Mouse (Mus musculus) midbrain, embryonic 16.5 days (tissue): ENCODE results near the gene Lamtor4. TPM values are rescaled to one million over a fixed set of nuclear protein-coding genes. Genes with fewer than 3 reads are reported as not detected.
A peak's percentile ranks its signal among the peaks of the same experiment; 100 is the strongest.

Source experiments
- ATAC-seq: fragments of 200-750 bp; cut with Nextera tagmentation; 2 replicates; pipeline ENCODE4 v1.8.0; 2017; ENCODE audit warnings: moderate TSS enrichment
- H3K27ac ChIP-seq: fragments of 300-500 bp; sonication (generic); 2 replicates; pipeline ENCODE4 v1.5.1; 2014; ENCODE audit warnings: mild to moderate bottlenecking, low read length, mixed read lengths
- H3K27me3 ChIP-seq: fragments of 300-500 bp; sonication (generic); 2 replicates; pipeline ENCODE4 v1.6.1; 2014; ENCODE audit warnings: low read depth, low read length, mixed read lengths; ENCODE audit not compliant: control insufficient read depth, insufficient read depth
- H3K36me3 ChIP-seq: fragments of 300-500 bp; sonication (generic); 2 replicates; pipeline ENCODE4 v1.6.1; 2014; ENCODE audit warnings: mild to moderate bottlenecking, low read length, moderate library complexity, mixed read lengths; ENCODE audit not compliant: control insufficient read depth, insufficient read depth
- H3K4me1 ChIP-seq: fragments of 300-500 bp; sonication (generic); 2 replicates; pipeline ENCODE4 v1.6.1; 2014; ENCODE audit warnings: mild to moderate bottlenecking, low read length, mixed read lengths; ENCODE audit not compliant: control insufficient read depth, insufficient read depth
- H3K4me2 ChIP-seq: fragments of 300-500 bp; sonication (generic); 2 replicates; pipeline ENCODE4 v1.6.1; 2014; ENCODE audit warnings: mild to moderate bottlenecking, low read length, mixed read lengths
- H3K4me3 ChIP-seq: fragments of 300-500 bp; sonication (generic); 2 replicates; pipeline ENCODE4 v1.5.1; 2014; ENCODE audit warnings: low read depth, mild to moderate bottlenecking, low read length, moderate library complexity, mixed read lengths
- H3K9ac ChIP-seq: fragments of 300-500 bp; sonication (generic); 2 replicates; pipeline ENCODE4 v1.6.1; 2014; ENCODE audit warnings: low read depth, low read length, mixed read lengths
- H3K9me3 ChIP-seq: fragments of 300-500 bp; sonication (generic); replicated peaks from 2 replicates; pipeline ENCODE4 v1.6.1; 2014; ENCODE audit warnings: mild to moderate bottlenecking, low read length, mixed read lengths; ENCODE audit not compliant: control insufficient read depth, poor library complexity, severe bottlenecking
- WGBS: fragments of 180-500 bp; shearing (Covaris S2); extraction: QIAGEN DNeasy Blood & Tissue Kit; methylation state at CpG from one replicate; pipeline ENCODE4 v1.1.7; 2014; 5-methylcytosine and 5-hydroxymethylcytosine counted together
- polyA plus RNA-seq: library from polyadenylated mRNA; unstranded; fragments of >200 nt; fragmentation: Nextera tagmentation; extraction: Ambion mirVana; gene quantifications from 2 replicates; pipeline ENCODE4 v1.2.1, GENCODE M21; 2015

Gene Lamtor4
- polyA plus RNA-seq, 1 experiment from 2014 or later = 101 TPM

GRCm38 (mm10) chr5:138256966-138257584 lies 1.8 kb downstream of the Lamtor4 start:
- Histone ChIP-seq H3K27ac (no peak overlapping the region), H3K9ac (no peak overlapping the region), H3K4me2 (no peak overlapping the region), H3K4me1 (peaks cover 15% of the 10 kb centered on the region), H3K9me3 (no peaks in the 10 kb centered on the region), H3K4me3 (no peak overlapping the region), H3K27me3 (no peaks in the 10 kb centered on the region), H3K36me3 (peaks cover 16% of the 10 kb centered on the region; the same call in 1 of the 2 replicates)
- no peak for ATAC-seq
- 92% methylated on average over 10 of the region's 10 CpGs for WGBS

- H3K9me3 ChIP-seq = no peaks in the 10 kb centered on the region
- no peak for ATAC-seq
- H3K36me3 ChIP-seq = peaks cover 16% of the 10 kb centered on the region; the same call in 1 of the 2 replicates
- H3K27ac ChIP-seq = no peak overlapping the region
- H3K9ac ChIP-seq = no peak overlapping the region
- H3K4me1 ChIP-seq = peaks cover 19% of the 10 kb centered on the region
- no peak overlapping the region for H3K4me2 ChIP-seq
- no peaks in the 10 kb centered on the region for H3K27me3 ChIP-seq
- no peak overlapping the region for H3K4me3 ChIP-seq
- WGBS = 96% methylated on average over 4 of the region's 4 CpGs
These were observed 2.3 kb downstream of the Lamtor4 start for GRCm38 (mm10) chr5:138257585-138257978.

- ATAC-seq = no peak
- Histone ChIP-seq H3K4me3 (no peak overlapping the region), H3K9ac (no peak overlapping the region), H3K4me1 (peaks cover 24% of the 10 kb centered on the region), H3K36me3 (peaks cover 16% of the 10 kb centered on the region; the same call in 1 of the 2 replicates), H3K27ac (no peak overlapping the region), H3K9me3 (no peaks in the 10 kb centered on the region), H3K27me3 (no peaks in the 10 kb centered on the region), H3K4me2 (no peak overlapping the region)
- 77% methylated on average over 3 of the region's 3 CpGs for WGBS
These were observed 2.8 kb downstream of the Lamtor4 start for GRCm38 (mm10) chr5:138258078-138258477.

- Histone ChIP-seq H3K4me1 (peaks cover 26% of the 10 kb centered on the region), H3K27ac (no peak overlapping the region), H3K4me3 (no peak overlapping the region), H3K9me3 (no peaks in the 10 kb centered on the region), H3K27me3 (no peaks in the 10 kb centered on the region), H3K36me3 (peaks cover 16% of the 10 kb centered on the region; the same call in 1 of the 2 replicates), H3K9ac (no peak overlapping the region), H3K4me2 (no peak overlapping the region)
- no peak for ATAC-seq
- 94% methylated on average over 6 of the region's 6 CpGs for WGBS
These were observed 3.3 kb downstream of the Lamtor4 start for GRCm38 (mm10) chr5:138258542-138258941.

GRCm38 (mm10) chr5:138258993-138259392 lies 3.7 kb downstream of the Lamtor4 start:
- Histone ChIP-seq H3K4me1 (peaks cover 26% of the 10 kb centered on the region), H3K27ac (no peak overlapping the region), H3K36me3 (peaks cover 16% of the 10 kb centered on the region; the same call in 1 of the 2 replicates), H3K9ac (no peak overlapping the region), H3K4me3 (no peak overlapping the region), H3K4me2 (no peak overlapping the region), H3K9me3 (no peaks in the 10 kb centered on the region), H3K27me3 (no peaks in the 10 kb centered on the region)
- 85% methylated on average over 7 of the region's 7 CpGs for WGBS
- ATAC-seq = no peak

- no peaks in the 10 kb centered on the region for H3K9me3 ChIP-seq
- WGBS = 85% methylated on average over 10 of the region's 10 CpGs
- no peak overlapping the region for H3K9ac ChIP-seq
- no peaks in the 10 kb centered on the region for H3K27me3 ChIP-seq
- peaks cover 27% of the 10 kb centered on the region for H3K4me1 ChIP-seq
- no peak for ATAC-seq
- no peak overlapping the region for H3K4me2 ChIP-seq
- no peak overlapping the region for H3K4me3 ChIP-seq
- H3K36me3 ChIP-seq = peaks cover 16% of the 10 kb centered on the region; the same call in 1 of the 2 replicates
- no peak overlapping the region for H3K27ac ChIP-seq
These were observed 4.8 kb downstream of the Lamtor4 start for GRCm38 (mm10) chr5:138260051-138260450.

- H3K9ac ChIP-seq = no peak overlapping the region
- no peak overlapping the region for H3K4me3 ChIP-seq
- no peak for ATAC-seq
- peaks cover 16% of the 10 kb centered on the region; the same call in 1 of the 2 replicates for H3K36me3 ChIP-seq
- H3K9me3 ChIP-seq = no peaks in the 10 kb centered on the region
- WGBS = 95% methylated on average over 11 of the region's 11 CpGs
- no peaks in the 10 kb centered on the region for H3K27me3 ChIP-seq
- H3K27ac ChIP-seq = no peak overlapping the region
- no peak overlapping the region for H3K4me2 ChIP-seq
- peaks cover 28% of the 10 kb centered on the region for H3K4me1 ChIP-seq
These were observed 5.6 kb downstream of the Lamtor4 start for GRCm38 (mm10) chr5:138260834-138261233.

- no peak overlapping the region for H3K4me2 ChIP-seq
- H3K9me3 ChIP-seq = no peaks in the 10 kb centered on the region
- H3K4me3 ChIP-seq = no peak overlapping the region
- no peak overlapping the region for H3K27ac ChIP-seq
- WGBS = 87% methylated on average over 4 of the region's 4 CpGs
- ATAC-seq = no peak
- peaks cover 16% of the 10 kb centered on the region; the same call in 1 of the 2 replicates for H3K36me3 ChIP-seq
- H3K27me3 ChIP-seq = no peaks in the 10 kb centered on the region
- H3K9ac ChIP-seq = no peak overlapping the region
- H3K4me1 ChIP-seq = peaks cover 19% of the 10 kb centered on the region
These were observed 6.7 kb downstream of the Lamtor4 start for GRCm38 (mm10) chr5:138262001-138262400.

GRCm38 (mm10) chr5:138262582-138263240 lies 7.4 kb downstream of the Lamtor4 start:
- H3K4me3 ChIP-seq = peak overlapping the region; percentile 89
- no peaks in the 10 kb centered on the region for H3K27me3 ChIP-seq
- 67% methylated on average over 18 of the region's 18 CpGs for WGBS
- peak overlapping the region; percentile 95 for H3K9ac ChIP-seq
- H3K27ac ChIP-seq = 0 out of 2 replicates have a peak overlapping the region, but pooled peaks have one; percentile 2
- no peak for ATAC-seq
- no peaks in the 10 kb centered on the region for H3K9me3 ChIP-seq
- H3K4me1 ChIP-seq = peaks cover 18% of the 10 kb centered on the region
- peak overlapping the region; percentile 93 for H3K4me2 ChIP-seq
- H3K36me3 ChIP-seq = peaks cover 16% of the 10 kb centered on the region; the same call in 1 of the 2 replicates
